Mouse (Mus musculus) cerebellum, adult (tissue): ENCODE measurements around the gene Creld2.

Experiments
- ATAC-seq: cut with Nextera tagmentation; 2 replicates; pipeline ENCODE4 v1.9.2; 2017; ENCODE audit warnings: mild to moderate bottlenecking, moderate library complexity, mixed read lengths; ENCODE audit not compliant: insufficient number of reproducible peaks, low FRiP score, low TSS enrichment

The Creld2 gene

DNA sequence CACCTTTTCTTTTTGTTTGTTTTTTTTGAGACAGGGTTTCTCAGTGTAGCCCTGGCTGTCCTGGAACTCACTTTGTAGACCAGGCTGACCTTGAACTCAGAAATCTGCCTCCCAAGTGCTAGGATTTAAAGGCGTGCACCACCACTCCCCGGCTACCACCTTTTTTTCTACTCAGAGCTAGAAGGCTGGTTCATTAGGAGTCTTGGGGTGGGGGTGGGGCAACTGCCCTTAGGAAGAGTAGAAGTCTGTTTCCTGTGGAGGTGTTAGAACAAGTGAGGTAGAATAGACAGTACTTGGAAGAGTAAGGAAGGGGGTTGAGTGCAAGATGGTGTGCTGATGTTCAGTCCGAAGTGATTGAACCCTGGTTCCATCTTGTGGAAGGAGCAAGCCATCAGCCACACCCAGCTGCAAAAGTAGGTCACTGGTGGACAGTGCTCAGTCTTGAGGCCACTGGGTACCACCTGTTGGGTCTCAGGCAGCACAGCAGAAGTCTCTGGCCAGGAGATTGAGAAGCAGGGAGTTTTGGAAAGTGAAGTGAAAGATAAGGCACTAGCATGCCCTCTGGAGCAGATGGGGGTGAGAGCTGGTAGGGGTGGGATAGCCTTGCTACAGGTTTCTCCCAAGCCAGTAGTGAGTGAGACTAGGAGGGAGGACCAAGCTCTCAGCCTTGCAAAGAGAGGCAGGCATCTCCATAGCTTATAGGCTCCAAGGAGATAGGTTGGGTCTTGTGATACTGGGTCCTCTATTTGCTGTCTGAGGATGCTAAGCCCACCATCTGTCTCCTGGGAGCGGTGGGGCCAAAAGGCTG lies 46.6 kb downstream of the Creld2 start:
- ATAC-seq = no peak

DNA sequence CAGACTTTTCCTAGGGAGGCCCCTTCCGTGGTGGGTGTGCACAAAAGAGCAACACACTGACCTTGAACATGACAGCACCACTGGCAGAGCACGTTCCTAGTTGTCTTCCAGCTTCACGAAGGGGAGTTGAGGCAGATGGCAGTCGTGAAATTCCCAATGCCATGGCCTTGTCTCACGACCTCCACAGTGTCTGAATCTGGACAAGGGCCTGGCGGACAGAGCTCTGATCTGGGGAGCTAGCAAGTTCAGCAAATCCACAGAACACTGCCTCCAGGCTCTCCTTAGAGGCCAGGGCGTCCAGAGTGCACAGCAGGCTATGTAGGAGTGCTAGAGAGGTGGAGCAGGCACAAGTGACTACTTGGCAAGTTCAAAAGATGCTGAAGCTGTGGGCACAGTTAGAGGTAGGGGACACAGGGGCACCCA lies 47.5 kb downstream of the Creld2 start:
- ATAC-seq = no peak

DNA sequence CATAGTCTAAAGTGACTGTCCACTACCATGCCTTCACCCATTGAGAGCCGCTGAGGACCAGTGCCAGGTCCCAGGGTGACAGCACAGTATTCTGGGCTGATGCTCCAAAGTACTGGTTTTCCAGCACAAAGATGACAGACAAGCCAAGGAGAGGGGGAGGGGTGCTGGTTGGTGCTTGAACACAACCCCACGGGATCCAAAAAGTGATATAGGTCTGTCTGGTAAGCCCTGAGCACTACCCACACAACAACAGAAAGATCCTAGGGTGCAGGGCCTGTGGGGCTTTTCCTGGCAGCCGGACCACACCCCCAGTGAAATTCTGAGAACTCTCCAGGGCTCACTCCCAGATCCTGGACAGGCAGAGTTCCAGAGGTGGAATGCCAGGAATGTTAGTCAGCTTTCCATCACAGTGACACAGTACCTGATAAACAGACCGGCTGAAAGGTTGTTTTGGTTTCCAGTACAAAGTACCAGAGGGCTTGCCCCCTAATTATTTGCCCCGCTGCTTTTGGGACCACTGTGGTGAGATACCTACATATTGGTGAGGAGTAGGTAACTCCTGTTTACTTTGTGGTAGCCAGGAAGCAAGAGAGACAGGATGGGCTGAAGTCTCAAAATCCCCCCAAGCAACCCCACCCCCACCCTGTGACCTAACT lies 48.0 kb downstream of the Creld2 start:
- no peak for ATAC-seq

DNA sequence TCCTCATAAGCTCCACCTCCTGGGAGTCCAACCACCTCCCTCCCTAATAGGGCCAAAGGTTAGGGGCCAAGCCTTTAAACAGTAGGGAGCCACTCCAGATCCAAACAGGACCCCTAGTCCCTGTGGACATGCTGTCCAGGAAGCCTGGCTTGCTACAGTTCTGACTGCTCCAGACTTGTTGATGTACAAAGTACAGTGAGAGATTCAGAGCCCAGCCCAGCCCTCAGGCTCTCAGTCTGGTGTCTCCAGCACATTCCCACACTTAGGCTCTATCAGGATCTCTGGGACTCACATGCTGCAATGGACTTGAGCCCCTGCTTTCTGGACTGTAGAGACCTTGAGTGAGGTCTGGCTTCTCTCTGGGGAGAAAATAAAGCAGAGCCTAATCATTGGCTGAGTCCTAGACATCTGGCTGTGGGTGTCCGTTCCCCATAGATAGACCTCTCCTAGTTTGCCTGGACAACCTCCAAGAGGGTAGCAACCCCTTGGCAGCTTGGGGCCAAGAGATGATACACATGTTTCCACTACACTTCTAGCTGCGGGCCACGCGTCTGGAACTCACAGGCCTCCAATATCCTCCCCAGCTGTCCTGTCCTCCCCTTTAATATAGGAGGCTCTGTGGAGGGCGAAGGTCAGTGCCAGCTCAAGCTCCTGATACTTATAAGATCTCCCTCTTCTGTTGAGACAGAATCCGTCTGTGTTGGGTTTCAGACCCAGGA lies 48.7 kb downstream of the Creld2 start:
- no peak for ATAC-seq

DNA sequence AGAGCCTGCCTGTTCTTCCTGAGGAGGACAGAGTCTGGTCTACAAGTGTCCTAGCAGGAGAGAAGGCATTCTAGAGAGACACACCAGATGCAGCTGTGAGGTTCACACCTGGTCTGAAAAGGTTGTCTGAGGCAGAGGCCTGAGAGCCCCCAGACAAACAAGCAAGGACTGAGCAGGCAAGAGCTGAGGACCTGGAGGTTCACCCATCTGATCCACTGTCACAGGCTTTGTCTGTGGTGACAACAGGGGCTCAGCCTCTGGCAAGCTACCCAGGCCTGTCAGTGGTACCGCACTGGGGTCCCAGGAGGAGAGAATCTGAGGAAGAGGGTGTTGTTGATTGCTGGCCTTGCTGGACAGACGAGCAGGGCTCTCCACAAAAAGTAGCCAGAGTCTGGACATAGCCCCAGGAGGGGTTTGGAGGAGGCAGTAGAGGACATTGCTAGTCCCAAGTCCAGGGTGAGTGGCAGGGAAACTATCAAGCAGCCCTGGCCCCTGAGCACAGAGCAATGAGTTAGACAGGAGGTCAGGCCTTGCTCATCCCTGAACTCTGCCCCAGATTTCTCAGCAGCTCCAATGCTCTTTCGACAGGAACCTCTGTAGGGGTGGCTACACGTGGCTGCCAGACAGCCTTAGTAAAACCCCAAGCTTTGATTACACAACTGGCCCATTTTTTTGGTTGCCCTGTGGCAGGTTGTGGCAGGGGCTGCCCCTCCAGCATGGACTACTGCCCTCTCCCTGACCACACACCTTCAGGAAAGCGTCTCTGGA lies 51.2 kb downstream of the Creld2 start:
- no peak for ATAC-seq

DNA sequence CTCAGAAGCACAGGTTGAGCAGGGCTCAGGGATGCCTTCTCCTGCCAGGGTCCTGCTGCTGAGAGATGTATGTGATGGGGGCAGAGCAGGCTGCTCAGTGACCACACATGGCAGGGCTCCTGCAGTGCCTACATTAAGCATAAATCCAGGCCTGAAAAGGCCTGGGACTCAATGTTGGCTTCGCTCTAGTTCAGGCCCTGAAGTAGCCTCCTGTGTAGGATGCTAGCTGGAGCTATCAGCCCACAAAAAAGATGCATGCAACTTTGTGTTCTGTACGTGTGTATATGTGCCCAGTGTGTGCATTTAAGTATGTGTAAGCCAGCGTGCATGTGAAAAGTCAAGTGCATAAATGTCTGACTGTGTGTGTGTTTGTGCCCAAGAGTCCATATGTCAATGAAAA lies 54.6 kb downstream of the Creld2 start:
- ATAC-seq = no peak

DNA sequence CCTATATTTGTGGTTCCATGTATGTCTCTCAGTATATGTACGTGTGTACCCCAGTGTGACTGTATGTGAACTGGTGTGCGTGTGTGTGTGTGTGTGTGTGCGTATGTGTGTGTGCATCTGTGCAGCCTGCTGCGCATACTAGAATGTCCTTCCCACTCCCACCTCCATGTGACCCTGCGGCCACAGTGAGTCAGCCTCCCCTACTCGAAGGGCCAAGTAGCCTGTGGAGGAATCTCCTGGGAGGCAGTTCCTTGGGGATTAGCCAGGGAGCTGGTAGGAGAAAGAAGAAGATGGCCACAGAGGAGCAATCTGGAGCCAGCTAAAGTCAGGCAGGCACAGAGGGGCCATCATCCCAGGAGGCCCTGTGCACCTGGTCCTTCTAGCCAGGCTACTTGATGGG lies 55.0 kb downstream of the Creld2 start:
- no peak for ATAC-seq

DNA sequence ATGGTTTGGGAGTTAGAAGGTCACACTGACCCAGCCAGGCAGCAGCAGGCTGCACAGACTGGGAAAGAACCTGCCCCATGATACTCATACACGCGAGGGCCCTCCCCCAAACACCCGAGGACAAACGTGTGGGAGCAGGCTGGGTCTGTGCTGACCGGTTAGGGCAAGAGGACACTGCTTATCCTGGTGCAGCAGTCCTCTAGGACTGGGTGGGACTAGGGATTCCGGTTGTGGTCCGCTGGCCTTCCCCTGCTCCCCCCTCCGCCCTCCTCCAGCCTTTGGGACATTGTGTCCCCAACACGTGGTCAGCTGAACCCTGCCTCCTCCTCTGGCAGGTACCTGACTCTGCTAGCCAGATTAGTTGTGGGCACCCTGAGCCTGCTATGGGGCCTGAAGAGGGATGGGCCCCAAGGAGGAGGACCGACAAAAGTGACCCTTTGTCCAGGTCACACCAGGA lies 56.2 kb downstream of the Creld2 start:
- no peak for ATAC-seq
